Mouse (Mus musculus) liver, embryonic 12.5 days (tissue): ENCODE measurements around the gene Med12l. TPM values are rescaled to one million over a fixed set of nuclear protein-coding genes. Genes with fewer than 3 reads are reported as not detected.
A peak's percentile ranks its signal among the peaks of the same experiment; 100 is the strongest.

Experiments
- ATAC-seq: fragments of 200-750 bp; cut with Nextera tagmentation; 2 replicates; pipeline ENCODE4 v1.8.0; 2017; ENCODE audit warnings: moderate number of reproducible peaks, mild to moderate bottlenecking, moderate library complexity
- H3K27ac ChIP-seq: fragments of 300-500 bp; sonication (generic); 2 replicates; pipeline ENCODE4 v1.5.1; 2016; ENCODE audit warnings: mild to moderate bottlenecking
- H3K27me3 ChIP-seq: fragments of 300-500 bp; sonication (generic); replicated peaks from 2 replicates; pipeline ENCODE4 v1.6.1; 2016; ENCODE audit warnings: mild to moderate bottlenecking, moderate library complexity
- H3K36me3 ChIP-seq: fragments of 300-500 bp; sonication (generic); 2 replicates; pipeline ENCODE4 v1.6.1; 2016; ENCODE audit warnings: mild to moderate bottlenecking, moderate library complexity
- H3K4me1 ChIP-seq: fragments of 300-500 bp; sonication (generic); 2 replicates; pipeline ENCODE4 v1.6.1; 2016
- H3K4me2 ChIP-seq: fragments of 300-500 bp; sonication (generic); 2 replicates; pipeline ENCODE4 v1.6.1; 2016; ENCODE audit warnings: mild to moderate bottlenecking, moderate library complexity
- H3K4me3 ChIP-seq: fragments of 300-500 bp; sonication (generic); 2 replicates; pipeline ENCODE4 v1.5.1; 2016; ENCODE audit warnings: mild to moderate bottlenecking, moderate library complexity
- H3K9ac ChIP-seq: fragments of 300-500 bp; sonication (generic); 2 replicates; pipeline ENCODE4 v1.6.1; 2016; ENCODE audit warnings: mild to moderate bottlenecking, moderate library complexity
- H3K9me3 ChIP-seq: fragments of 300-500 bp; sonication (generic); replicated peaks from 2 replicates; pipeline ENCODE4 v1.6.1; 2016; ENCODE audit warnings: mild to moderate bottlenecking, moderate library complexity
- WGBS: fragments of 180-500 bp; shearing (Covaris S2); methylation state at CpG from one replicate; pipeline ENCODE4 v1.1.7; 2016; ENCODE audit not compliant: insufficient replicate concordance; 5-methylcytosine and 5-hydroxymethylcytosine counted together
- polyA plus RNA-seq: library from polyadenylated mRNA; unstranded; fragments of >200 nt; fragmentation: Nextera tagmentation; extraction: Ambion mirVana; gene quantifications from 2 replicates; pipeline ENCODE4 v1.2.1, GENCODE M21; 2016

The Med12l gene
- polyA plus RNA-seq, 1 experiment from 2014 or later: 2.1 TPM

DNA sequence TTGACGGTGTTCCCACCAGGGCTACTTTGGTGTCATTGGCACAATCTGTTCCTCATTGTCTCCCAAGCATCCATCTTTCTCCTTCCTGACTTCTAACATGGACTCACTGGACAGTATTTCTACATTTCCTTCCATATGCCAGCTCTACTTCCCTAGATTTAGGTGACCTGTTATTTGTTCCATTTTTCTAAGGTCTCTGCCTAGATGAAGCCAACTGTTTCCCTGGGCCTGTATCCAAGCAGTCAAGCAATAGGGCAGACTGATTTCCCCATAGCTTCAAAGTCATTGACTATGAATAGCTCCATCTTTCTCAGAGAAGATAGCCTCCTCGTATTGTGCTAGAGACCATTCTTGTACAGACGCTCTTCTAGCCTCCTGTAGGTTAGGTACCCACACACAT lies 12.0 kb upstream of the Med12l start:
- Histone ChIP-seq H3K4me1 (no peaks in the 10 kb centered on the region), H3K9me3 (no peaks in the 10 kb centered on the region), H3K27me3 (no peaks in the 10 kb centered on the region), H3K4me2 (no peak overlapping the region), H3K36me3 (no peaks in the 10 kb centered on the region), H3K9ac (no peak overlapping the region), H3K27ac (no peak overlapping the region), H3K4me3 (no peak overlapping the region)
- no peak for ATAC-seq
- 68% methylated on average over 3 of the region's 3 CpGs for WGBS

DNA sequence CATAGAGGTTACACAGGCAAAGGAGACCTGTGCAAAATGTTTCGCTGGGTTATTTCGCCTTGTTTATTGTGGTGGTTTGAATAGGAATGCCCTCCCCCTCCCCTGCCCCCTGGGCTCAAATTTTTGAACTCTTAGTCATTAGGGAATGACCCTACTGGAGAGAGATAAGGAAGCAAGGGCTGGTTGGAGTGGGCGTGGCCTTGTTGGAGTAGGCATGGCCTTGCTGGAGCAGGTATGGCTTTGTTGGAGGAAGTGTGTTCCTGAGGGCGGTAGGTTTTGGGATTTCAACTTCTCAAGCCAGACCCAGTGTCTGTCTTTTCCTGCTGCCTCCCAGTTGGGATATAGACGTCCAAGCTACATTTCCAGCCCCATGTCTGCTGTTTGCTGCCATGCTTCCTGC lies 1.9 kb upstream of the Med12l start:
- Histone ChIP-seq H3K4me1 (peaks cover 22% of the 10 kb centered on the region), H3K4me3 (no peak overlapping the region), H3K9me3 (no peaks in the 10 kb centered on the region), H3K27me3 (peaks cover 56% of the 10 kb centered on the region), H3K36me3 (no peaks in the 10 kb centered on the region), H3K27ac (no peak overlapping the region), H3K4me2 (no peak overlapping the region), H3K9ac (no peak overlapping the region)
- WGBS: 63% methylated on average over 5 of the region's 5 CpGs
- no peak for ATAC-seq

DNA sequence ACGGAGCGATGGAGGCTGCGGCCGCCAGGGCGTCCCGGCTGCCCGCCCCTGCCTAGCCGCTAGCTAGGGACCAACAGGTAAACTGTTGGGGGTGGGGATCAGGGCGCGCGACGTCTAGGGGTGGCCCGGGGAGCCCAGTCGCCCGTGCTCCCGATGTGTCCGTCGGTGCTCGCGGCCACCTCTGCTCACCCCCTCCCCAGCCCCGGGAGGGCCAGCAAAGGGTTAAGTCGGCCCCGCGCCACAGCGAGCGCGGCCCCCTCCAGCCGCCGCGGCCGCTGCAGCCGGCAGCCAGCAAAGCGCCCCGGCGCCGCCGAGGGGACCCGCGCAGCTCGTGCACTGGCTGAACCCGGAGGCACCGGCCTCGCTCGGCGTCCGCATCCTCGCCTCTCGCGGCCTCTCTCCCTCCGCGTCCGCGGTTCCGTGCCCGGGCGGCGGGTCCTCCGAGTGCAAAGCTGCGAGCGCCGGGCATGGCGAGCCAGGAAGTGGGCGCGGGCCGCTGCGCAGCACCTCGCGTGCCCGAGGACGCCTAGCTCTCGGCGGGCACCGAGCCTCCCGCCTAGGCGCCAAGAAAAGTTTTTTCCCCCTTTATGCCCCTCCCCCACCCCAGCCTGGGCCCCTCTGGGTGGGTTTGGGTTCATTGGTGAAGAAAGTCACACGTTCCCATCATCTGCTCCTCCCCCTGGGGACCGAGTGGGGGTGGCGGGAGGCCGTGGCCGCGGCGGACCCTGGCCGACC lies 538 bp downstream of the Med12l start:
- WGBS: 2% methylated on average over 82 of the region's 83 CpGs
- no peaks in the 10 kb centered on the region for H3K36me3 ChIP-seq
- H3K9me3 ChIP-seq: no peaks in the 10 kb centered on the region
- H3K27me3 ChIP-seq: peaks cover 76% of the 10 kb centered on the region
- peak overlapping the region; percentile 76 for H3K4me2 ChIP-seq
- peak; percentile 60 for ATAC-seq
- peak overlapping the region; percentile 72 for H3K27ac ChIP-seq
- H3K4me3 ChIP-seq: peak overlapping the region; percentile 63
- H3K4me1 ChIP-seq: peaks cover 22% of the 10 kb centered on the region
- H3K9ac ChIP-seq: peak overlapping the region; percentile 47

DNA sequence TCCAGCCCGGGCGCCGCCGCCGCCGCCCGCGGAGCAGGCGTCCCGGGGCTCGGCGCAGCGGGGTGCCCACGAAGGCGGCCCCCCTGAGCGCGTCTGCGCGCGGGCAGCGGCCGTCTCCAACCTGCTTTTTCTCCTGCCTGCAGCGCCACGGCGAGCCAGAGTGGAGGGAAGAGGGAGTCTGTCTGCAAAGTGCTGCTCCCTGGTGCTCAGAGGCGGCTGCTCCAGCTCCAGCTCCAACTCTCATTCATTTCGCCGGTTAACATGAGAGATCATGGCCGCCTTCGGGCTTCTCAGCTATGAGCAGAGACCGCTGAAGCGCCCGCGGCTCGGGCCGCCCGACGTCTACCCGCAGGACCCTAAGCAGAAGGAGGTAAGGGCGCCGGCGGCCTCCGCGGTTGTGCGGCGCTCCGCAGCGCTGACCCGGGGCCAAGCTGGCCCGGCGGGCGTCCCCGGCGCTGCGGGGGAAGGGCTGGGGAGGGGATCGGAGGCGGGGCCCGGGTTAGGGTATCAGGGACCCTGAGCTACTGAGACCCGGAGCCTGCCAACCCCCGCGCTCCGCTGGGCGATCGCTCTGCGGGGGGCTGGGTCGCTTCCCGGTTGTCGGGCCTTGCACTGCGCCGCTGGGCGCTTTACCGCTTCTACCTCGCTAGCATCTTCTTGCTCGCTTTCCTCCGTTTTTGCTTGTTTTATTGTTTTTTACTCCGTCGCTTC lies 1.3 kb downstream of the Med12l start:
- Histone ChIP-seq H3K27me3 (peaks cover 76% of the 10 kb centered on the region), H3K9me3 (no peaks in the 10 kb centered on the region), H3K27ac (peak overlapping the region; percentile 72), H3K4me1 (peaks cover 22% of the 10 kb centered on the region), H3K9ac (peak overlapping the region; percentile 47), H3K36me3 (no peaks in the 10 kb centered on the region), H3K4me2 (peak overlapping the region; percentile 76), H3K4me3 (peak overlapping the region; percentile 63)
- 1% methylated on average over 71 of the region's 77 CpGs for WGBS
- ATAC-seq: peak; percentile 57

DNA sequence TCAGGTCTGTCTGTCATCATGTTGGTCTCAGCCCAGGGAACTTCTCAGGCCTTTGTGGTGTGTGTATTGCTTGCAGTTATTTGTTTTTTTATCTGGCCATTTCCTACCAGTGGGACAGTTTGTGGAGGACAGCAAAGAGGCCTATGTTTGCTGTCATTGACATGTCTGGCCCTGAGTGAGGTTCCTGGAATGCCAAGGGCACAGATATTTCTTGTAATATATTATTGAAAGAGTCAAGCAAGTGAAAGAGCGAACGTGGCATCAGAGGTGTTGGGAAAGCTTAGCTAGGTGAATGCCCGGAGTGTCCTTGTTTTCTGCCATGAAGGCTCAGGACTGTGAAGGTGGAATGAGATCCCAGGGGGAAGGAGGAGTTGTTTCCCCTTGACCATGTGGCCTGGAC lies 4.7 kb downstream of the Med12l start:
- no peak overlapping the region for H3K27ac ChIP-seq
- no peak overlapping the region for H3K4me2 ChIP-seq
- no peak overlapping the region for H3K9ac ChIP-seq
- peaks cover 63% of the 10 kb centered on the region for H3K27me3 ChIP-seq
- H3K4me3 ChIP-seq: no peak overlapping the region
- no peaks in the 10 kb centered on the region for H3K36me3 ChIP-seq
- no peaks in the 10 kb centered on the region for H3K9me3 ChIP-seq
- no peak for ATAC-seq
- WGBS: 72% methylated on average over 3 of the region's 3 CpGs
- peaks cover 13% of the 10 kb centered on the region for H3K4me1 ChIP-seq

DNA sequence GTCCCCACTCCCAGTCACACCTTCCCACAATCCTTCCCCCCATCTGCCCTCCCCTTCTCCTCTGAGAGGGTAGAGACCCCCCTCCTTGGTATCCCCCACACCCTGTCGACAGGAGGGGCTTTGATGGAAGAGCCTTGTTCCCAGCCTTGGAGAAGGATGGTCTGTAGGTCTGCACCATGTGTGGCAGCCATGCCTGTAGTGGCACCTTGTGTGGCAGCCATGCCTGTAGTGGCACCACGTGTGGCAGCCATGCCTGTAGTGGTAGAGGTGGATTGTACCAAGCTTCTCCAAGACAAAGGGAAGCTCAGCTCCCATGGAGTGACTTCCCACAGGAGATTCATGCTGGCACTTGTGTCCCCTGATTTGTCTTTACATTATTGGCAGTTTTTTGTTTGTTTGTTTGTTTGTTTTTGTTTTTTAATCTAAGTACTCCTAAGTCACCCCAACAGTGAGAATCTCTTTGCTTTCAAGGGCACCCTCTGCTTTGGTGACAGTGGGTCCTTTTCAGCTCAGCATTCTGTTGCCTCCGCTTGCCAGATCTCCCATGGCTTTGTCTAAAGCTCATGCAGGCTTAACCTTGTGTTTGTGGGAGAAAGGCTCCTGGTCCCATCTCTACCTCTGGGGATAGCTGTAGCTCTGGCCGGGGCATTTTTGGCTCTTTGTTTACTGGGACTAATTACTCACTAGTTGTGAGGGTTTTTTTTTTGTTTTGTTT lies 10.2 kb downstream of the Med12l start:
- Histone ChIP-seq H3K4me3 (no peak overlapping the region), H3K36me3 (no peaks in the 10 kb centered on the region), H3K27me3 (peaks cover 9% of the 10 kb centered on the region; the same call in 1 of the 2 replicates), H3K27ac (no peak overlapping the region), H3K9me3 (no peaks in the 10 kb centered on the region), H3K9ac (no peak overlapping the region), H3K4me2 (no peak overlapping the region), H3K4me1 (no peaks in the 10 kb centered on the region)
- WGBS: 53% methylated on average over 4 of the region's 4 CpGs
- no peak for ATAC-seq

DNA sequence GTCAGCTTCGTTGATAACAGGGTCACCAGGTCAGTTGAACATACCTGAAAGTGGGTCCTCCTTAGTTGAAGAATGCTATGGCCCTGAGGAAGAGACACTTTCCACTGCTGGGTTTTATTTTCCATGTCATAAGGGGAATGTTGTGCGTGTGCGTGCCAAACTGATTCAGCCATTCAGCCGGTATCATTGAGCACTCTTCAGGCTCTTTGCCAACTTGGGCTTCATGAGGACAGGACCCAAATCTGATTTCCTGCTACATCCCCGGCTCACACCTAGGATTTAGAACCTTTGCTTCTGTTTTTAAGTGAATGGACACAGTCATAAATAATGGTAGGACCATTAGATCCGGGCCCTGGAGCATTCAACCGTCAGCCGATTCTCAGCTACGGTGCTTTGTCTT lies 10.9 kb downstream of the Med12l start:
- Histone ChIP-seq H3K36me3 (no peaks in the 10 kb centered on the region), H3K9ac (no peak overlapping the region), H3K27ac (no peak overlapping the region), H3K4me1 (no peaks in the 10 kb centered on the region), H3K9me3 (no peaks in the 10 kb centered on the region), H3K27me3 (peaks cover 9% of the 10 kb centered on the region; the same call in 1 of the 2 replicates), H3K4me2 (no peak overlapping the region), H3K4me3 (no peak overlapping the region)
- 78% methylated on average over 9 of the region's 9 CpGs for WGBS
- no peak for ATAC-seq

DNA sequence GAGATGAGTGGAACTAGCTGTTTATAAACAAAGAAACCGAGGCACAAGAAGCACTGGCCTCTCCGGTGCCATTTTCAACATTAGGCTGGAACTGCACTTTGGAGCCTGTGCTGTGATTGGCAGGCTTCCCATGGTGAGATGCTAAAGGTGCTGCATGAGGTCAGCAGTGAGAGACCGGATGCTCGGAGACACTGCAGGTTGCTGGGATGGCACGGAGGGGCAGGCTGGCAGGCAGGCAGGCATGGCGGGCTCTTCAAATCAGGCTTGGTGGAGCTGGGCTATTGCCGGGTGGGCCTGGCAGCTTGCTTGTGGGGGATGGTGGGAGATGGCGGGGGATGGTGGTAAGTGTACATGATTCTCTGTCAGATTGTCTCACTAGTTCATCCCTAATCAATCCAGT lies 15.6 kb downstream of the Med12l start:
- no peak overlapping the region for H3K4me2 ChIP-seq
- H3K9me3 ChIP-seq: no peaks in the 10 kb centered on the region
- peaks cover 11% of the 10 kb centered on the region for H3K4me1 ChIP-seq
- H3K4me3 ChIP-seq: no peak overlapping the region
- no peaks in the 10 kb centered on the region for H3K36me3 ChIP-seq
- WGBS: 63% methylated on average over 8 of the region's 8 CpGs
- no peak overlapping the region for H3K9ac ChIP-seq
- ATAC-seq: no peak
- H3K27ac ChIP-seq: no peak overlapping the region
- H3K27me3 ChIP-seq: no peaks in the 10 kb centered on the region

DNA sequence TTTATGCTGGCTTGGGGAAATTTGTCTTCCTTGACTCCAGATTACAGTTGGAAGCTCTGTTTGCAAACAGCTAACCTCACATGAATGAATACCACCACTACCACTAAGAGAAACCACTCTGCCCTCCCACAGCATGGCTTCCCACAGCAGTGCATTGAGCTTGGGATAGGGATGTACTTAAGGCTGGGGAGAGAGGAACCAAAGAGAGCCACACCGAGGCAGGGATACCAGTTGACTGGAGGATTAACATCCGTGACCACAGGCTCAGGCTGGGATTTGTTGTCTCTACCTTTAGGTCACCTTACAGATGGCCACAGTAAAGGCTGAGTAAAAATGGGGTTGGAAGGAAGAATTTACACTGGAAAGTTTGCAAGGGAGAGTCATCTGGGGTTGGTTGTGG lies 16.6 kb downstream of the Med12l start:
- WGBS: 62% methylated on average over 2 of the region's 2 CpGs
- Histone ChIP-seq H3K9ac (no peak overlapping the region), H3K27me3 (no peaks in the 10 kb centered on the region), H3K9me3 (no peaks in the 10 kb centered on the region), H3K4me1 (peaks cover 20% of the 10 kb centered on the region), H3K36me3 (no peaks in the 10 kb centered on the region), H3K4me2 (no peak overlapping the region), H3K27ac (no peak overlapping the region), H3K4me3 (no peak overlapping the region)
- ATAC-seq: no peak

DNA sequence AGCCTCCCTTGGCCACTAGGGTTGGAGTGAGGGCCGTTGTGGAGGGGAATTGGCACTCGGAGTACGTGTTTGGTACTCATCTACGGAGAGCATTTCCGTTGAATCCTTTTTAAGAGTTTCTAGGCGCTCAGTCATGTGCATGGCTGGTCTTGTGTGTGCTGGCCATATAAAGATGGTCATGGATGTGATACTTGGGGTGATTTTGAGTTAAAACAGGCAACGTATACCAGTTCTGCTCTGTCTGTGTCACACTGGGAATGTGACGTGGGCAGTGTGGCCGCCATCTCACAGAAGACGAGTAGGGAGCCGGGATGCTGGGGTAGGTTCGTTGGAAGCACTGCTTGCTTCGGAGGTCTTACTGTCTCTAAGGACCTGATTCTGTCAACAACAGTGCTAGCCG lies 17.3 kb downstream of the Med12l start:
- no peaks in the 10 kb centered on the region for H3K36me3 ChIP-seq
- H3K9me3 ChIP-seq: no peaks in the 10 kb centered on the region
- H3K4me3 ChIP-seq: no peak overlapping the region
- no peak overlapping the region for H3K27ac ChIP-seq
- no peak overlapping the region for H3K9ac ChIP-seq
- no peak for ATAC-seq
- WGBS: 79% methylated on average over 14 of the region's 14 CpGs
- H3K4me1 ChIP-seq: peaks cover 21% of the 10 kb centered on the region
- no peaks in the 10 kb centered on the region for H3K27me3 ChIP-seq
- no peak overlapping the region for H3K4me2 ChIP-seq

DNA sequence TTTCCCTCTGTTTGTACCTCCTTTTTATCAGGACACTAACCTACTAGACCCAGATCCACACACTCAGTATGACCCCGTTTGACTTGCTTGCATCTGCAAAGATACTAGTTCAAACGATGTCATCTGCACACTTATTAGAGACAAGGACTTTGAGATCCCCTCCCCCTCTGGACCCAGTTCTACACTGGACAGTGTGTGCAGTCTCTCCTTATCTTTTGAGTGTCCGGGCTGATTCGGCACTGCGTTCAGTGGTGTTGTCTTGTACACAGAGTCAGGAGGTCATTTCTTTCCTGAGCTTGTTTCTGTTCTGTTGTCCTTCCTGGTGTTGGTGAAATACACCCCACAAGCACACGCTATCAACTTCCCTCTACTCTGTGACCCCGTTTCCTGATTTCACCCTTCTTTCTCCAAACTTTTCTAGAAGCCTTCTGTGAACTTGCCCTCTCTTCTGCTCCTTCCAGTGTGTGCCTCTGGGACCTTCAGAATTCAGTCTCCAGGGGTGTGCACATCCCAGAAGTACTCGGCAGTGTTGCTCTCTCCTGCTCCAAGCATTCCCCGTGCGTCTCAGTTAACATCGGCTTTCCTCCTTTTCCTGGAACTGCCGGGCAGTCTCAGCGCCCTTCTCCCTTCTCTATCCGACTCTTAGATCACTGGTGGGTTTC lies 19.0 kb downstream of the Med12l start:
- no peak overlapping the region for H3K9ac ChIP-seq
- H3K27me3 ChIP-seq: no peaks in the 10 kb centered on the region
- H3K27ac ChIP-seq: no peak overlapping the region
- no peaks in the 10 kb centered on the region for H3K36me3 ChIP-seq
- 19% methylated on average over 14 of the region's 14 CpGs for WGBS
- ATAC-seq: no peak; the same call in 1 of the 2 replicates
- H3K4me3 ChIP-seq: no peak overlapping the region
- peaks cover 21% of the 10 kb centered on the region for H3K4me1 ChIP-seq
- H3K9me3 ChIP-seq: no peaks in the 10 kb centered on the region
- H3K4me2 ChIP-seq: peak overlapping the region; percentile 10

DNA sequence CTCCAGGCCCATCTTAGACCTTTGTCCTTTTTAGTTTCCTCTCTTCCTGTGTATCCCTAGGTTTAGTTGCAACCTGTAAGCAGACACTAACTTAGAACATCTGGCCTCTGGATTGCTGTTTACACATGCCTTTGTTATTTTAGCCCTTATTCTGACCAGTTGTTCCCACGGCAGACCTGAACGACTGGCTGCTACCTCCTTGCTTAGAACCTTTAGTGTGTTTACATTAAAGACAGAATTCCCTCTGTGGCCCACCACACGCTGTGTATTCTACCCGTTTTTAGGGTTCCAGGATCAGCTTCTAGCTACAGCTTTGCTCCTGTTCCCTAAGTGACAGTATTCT lies 19.5 kb downstream of the Med12l start:
- 48% methylated on average over 4 of the region's 4 CpGs for WGBS
- H3K27me3 ChIP-seq: no peaks in the 10 kb centered on the region
- no peak overlapping the region for H3K4me3 ChIP-seq
- H3K4me1 ChIP-seq: peaks cover 21% of the 10 kb centered on the region
- H3K36me3 ChIP-seq: no peaks in the 10 kb centered on the region
- no peaks in the 10 kb centered on the region for H3K9me3 ChIP-seq
- no peak overlapping the region for H3K27ac ChIP-seq
- H3K9ac ChIP-seq: no peak overlapping the region
- ATAC-seq: no peak
- H3K4me2 ChIP-seq: peak overlapping the region; percentile 10; the same call in 1 of the 2 replicates
